Mouse (Mus musculus): ENCODE results near the gene Gm36028.

Gm36028 gene

GRCm38 (mm10) chr16:37861029-37861428 lies at the start of gene Gm36028:
Gm36028 (minus strand) TSS chr16:37861146.
- DNase-seq = no peak

GRCm38 (mm10) chr16:37906456-37906855 lies 45.5 kb upstream of the Gm36028 start:
- DNase-seq = no peak

- DNase-seq = no peak
Observed at GRCm38 (mm10) chr16:37901318-37901717, 40.4 kb upstream of the Gm36028 start.

- peak; percentile 60 for DNase-seq
Observed at GRCm38 (mm10) chr16:37899357-37899756, 38.4 kb upstream of the Gm36028 start.

GRCm38 (mm10) chr16:37898790-37899189 lies 37.8 kb upstream of the Gm36028 start:
- DNase-seq = no peak

GRCm38 (mm10) chr16:37893942-37894341 lies 33.0 kb upstream of the Gm36028 start:
- DNase-seq = no peak

- no peak for DNase-seq
Observed at GRCm38 (mm10) chr16:37893381-37893780, 32.4 kb upstream of the Gm36028 start.

- no peak for DNase-seq
Observed at GRCm38 (mm10) chr16:37892667-37893066, 31.7 kb upstream of the Gm36028 start.

- no peak for DNase-seq
Observed at GRCm38 (mm10) chr16:37888986-37889385, 28.0 kb upstream of the Gm36028 start.

- no peak for DNase-seq
Observed at GRCm38 (mm10) chr16:37881168-37881567, 20.2 kb upstream of the Gm36028 start.

- no peak for DNase-seq
Observed at GRCm38 (mm10) chr16:37879750-37880419, 18.9 kb upstream of the Gm36028 start.

GRCm38 (mm10) chr16:37878951-37879505 lies 18.1 kb upstream of the Gm36028 start:
- no peak for DNase-seq

GRCm38 (mm10) chr16:37877406-37877805 lies 16.5 kb upstream of the Gm36028 start:
- no peak for DNase-seq

- DNase-seq = no peak
Observed at GRCm38 (mm10) chr16:37874501-37875235, 13.7 kb upstream of the Gm36028 start.

- DNase-seq = no peak
Observed at GRCm38 (mm10) chr16:37871112-37871715, 10.3 kb upstream of the Gm36028 start.

- DNase-seq = no peak
Observed at GRCm38 (mm10) chr16:37869470-37870231, 8.7 kb upstream of the Gm36028 start.

GRCm38 (mm10) chr16:37868506-37869469 lies 7.8 kb upstream of the Gm36028 start:
- peak; percentile 70 for DNase-seq

GRCm38 (mm10) chr16:37867791-37868505 lies 7.0 kb upstream of the Gm36028 start, which contains the start of gene Lrrc58:
Lrrc58 (plus strand) TSS chr16:37868389.
- DNase-seq = peak; percentile 94

GRCm38 (mm10) chr16:37865841-37866240 lies 4.9 kb upstream of the Gm36028 start:
- DNase-seq = no peak

- DNase-seq = no peak
Observed at GRCm38 (mm10) chr16:37863876-37864275, 2.9 kb upstream of the Gm36028 start.

GRCm38 (mm10) chr16:37860213-37860612 lies 733 bp downstream of the Gm36028 start:
- DNase-seq = no peak

All from embryo, embryonic 11 days (tissue).